Mouse (Mus musculus) lung, adult 2 months (tissue): ENCODE measurements around the gene Arpc2. TPM values are rescaled to one million over a fixed set of nuclear protein-coding genes. Genes with fewer than 3 reads are reported as not detected.
A peak's percentile ranks its signal among the peaks of the same experiment; 100 is the strongest.

Experiments used
- DNase-seq: peaks from one replicate; pipeline ENCODE4 v3.0.0; 2022
- H3K4me1 ChIP-seq: fragments of 200-500 bp; 2 replicates; pipeline ENCODE4 v1.6.1; 2011; ENCODE audit warnings: low read length; ENCODE audit not compliant: control insufficient read depth, insufficient read depth
- H3K4me3 ChIP-seq: fragments of 200-500 bp; replicated peaks from 2 replicates; pipeline ENCODE3; 2011; ENCODE audit warnings: low read depth, mild to moderate bottlenecking, control low read depth, low read length; ENCODE audit errors: extremely low read depth
- CTCF ChIP-seq: fragments of 200-500 bp; IDR thresholded peaks from 2 replicates; pipeline ENCODE4 v1.5.1; 2011; ENCODE audit warnings: mild to moderate bottlenecking, low read length, control low read depth; ENCODE audit not compliant: insufficient read depth
- POLR2A ChIP-seq: fragments of 200-500 bp; IDR thresholded peaks from 2 replicates; pipeline ENCODE4 v1.6.1; 2011; ENCODE audit warnings: low read depth, mild to moderate bottlenecking, control low read depth, low read length, borderline replicate concordance; ENCODE audit errors: extremely low read depth
- WGBS: fragments of 180-500 bp; shearing (Covaris S2); methylation state at CpG from one replicate; pipeline ENCODE4 v1.1.7; 2018; 5-methylcytosine and 5-hydroxymethylcytosine counted together
- polyA plus RNA-seq: library from polyadenylated mRNA; depleted of rRNA; stranded (reverse); fragments of >200 nt; gene quantifications from 2 replicates; pipeline ENCODE4 v1.2.3, GENCODE M21; 2012; rRNA removed

The Arpc2 gene
- polyA plus RNA-seq: 177 and 180 TPM in 2 replicates

- Histone ChIP-seq H3K4me1 (peaks cover 16% of the 10 kb centered on the region), H3K4me3 (peak within 1 kb of the TSS; percentile 81)
- DNase-seq: peak; percentile 97
- TF ChIP-seq CTCF (no peak), POLR2A (peak; percentile 99)
- 3% methylated on average over 40 of the region's 55 CpGs for WGBS
Observed at GRCm38 (mm10) chr1:74235938-74236589, at the start of gene Arpc2. TSS of gene Arpc2 (plus strand) at chr1:74236084.

DNA sequence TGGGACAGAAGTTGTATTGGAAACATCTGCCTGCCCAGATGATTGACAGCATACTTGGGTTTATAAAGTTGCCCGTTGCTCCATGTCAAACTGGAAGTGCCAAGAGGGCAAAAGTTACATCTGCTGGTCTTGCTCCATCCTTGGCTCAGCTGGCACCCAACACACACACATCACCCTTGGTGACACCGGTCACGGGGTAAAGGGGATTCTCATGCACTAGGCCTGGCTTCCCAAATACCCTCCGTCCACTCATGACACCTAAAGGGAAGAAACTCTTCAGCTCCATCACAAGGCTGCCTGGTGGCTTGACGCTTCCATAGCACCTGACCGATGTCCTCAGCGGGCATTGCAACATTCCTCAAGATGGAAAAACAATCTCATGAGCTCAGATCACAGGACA is 45.4 kb upstream of the Arpc2 start:
- TF ChIP-seq CTCF: no peak
- TF ChIP-seq POLR2A: no peak
- Histone ChIP-seq H3K4me1 (no peaks in the 10 kb centered on the region), H3K4me3 (no peak overlapping the region)
- no peak for DNase-seq
- 80% methylated on average over 7 of the region's 7 CpGs for WGBS

- H3K4me3 ChIP-seq: no peak overlapping the region
- TF ChIP-seq POLR2A: no peak
- no peak for TF ChIP-seq CTCF
- WGBS: 63% methylated on average over 2 of the region's 2 CpGs
- H3K4me1 ChIP-seq: no peaks in the 10 kb centered on the region
- DNase-seq: no peak
Observed at GRCm38 (mm10) chr1:74192711-74193110, 43.2 kb upstream of the Arpc2 start.

GRCm38 (mm10) chr1:74194445-74194844 is 41.4 kb upstream of the Arpc2 start, which contains the start of gene Cxcr1:
TSS of gene Cxcr1 (minus strand) at chr1:74194631.
- no peak for DNase-seq
- TF ChIP-seq CTCF (no peak), POLR2A (no peak)
- 60% methylated on average over 8 of the region's 8 CpGs for WGBS
- Histone ChIP-seq H3K4me1 (no peaks in the 10 kb centered on the region), H3K4me3 (no peak within 1 kb of the TSS)

- WGBS: 41% methylated on average over 7 of the region's 7 CpGs
- H3K4me3 ChIP-seq: no peak overlapping the region
- no peak for DNase-seq
Observed at GRCm38 (mm10) chr1:74195961-74196360, 39.9 kb upstream of the Arpc2 start.

DNA sequence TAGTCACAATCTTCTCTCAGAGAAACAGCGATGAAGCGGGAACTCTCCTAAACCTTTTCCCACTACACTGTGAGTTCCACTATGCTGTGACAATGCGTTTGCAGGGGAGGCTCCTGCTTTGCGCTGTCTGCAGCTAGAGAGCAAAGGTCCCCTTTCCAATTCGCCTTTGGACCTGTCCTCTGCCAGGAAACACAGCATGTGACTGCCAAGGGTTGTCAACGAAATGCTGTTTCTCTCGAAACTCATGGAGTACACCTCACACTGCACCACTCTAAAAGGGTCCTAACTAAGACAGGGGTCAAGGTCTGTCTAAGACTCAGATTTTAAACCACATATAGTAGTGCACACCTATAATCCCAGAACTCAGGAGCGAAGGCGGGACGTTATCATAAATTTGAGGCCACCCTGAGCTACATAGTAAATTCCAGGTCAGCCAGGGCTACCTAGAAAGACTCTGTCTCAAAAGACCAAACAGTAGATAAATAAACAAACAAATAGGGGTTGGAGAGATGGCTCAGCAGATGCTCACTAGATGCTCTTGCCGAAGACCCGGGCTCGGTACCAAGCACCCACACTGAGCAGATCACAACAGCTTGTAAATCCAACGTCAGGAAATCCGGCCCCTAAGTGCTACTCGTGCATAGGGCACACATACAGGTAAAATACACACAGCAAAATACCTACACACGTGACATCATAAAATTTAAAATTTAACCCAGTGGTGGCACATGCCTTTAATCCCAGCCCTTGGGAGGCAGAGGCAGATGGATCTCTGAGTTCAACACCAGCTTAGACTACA is 39.1 kb upstream of the Arpc2 start:
- 77% methylated on average over 17 of the region's 17 CpGs for WGBS
- no peak overlapping the region for H3K4me3 ChIP-seq
- no peak for TF ChIP-seq POLR2A
- no peak for TF ChIP-seq CTCF
- H3K4me1 ChIP-seq: no peaks in the 10 kb centered on the region
- no peak for DNase-seq

More at GRCm38 (mm10) chr1:74195961-74196360, 39.9 kb upstream of the Arpc2 start:
- no peaks in the 10 kb centered on the region for H3K4me1 ChIP-seq
- TF ChIP-seq CTCF: peak; percentile 82
- TF ChIP-seq POLR2A: no peak

- Histone ChIP-seq H3K4me3 (no peak overlapping the region), H3K4me1 (no peaks in the 10 kb centered on the region)
- TF ChIP-seq CTCF: no peak
- no peak for TF ChIP-seq POLR2A
- 74% methylated on average over 12 of the region's 12 CpGs for WGBS
- DNase-seq: no peak
Observed at GRCm38 (mm10) chr1:74197726-74198470, 38.0 kb upstream of the Arpc2 start.

DNA sequence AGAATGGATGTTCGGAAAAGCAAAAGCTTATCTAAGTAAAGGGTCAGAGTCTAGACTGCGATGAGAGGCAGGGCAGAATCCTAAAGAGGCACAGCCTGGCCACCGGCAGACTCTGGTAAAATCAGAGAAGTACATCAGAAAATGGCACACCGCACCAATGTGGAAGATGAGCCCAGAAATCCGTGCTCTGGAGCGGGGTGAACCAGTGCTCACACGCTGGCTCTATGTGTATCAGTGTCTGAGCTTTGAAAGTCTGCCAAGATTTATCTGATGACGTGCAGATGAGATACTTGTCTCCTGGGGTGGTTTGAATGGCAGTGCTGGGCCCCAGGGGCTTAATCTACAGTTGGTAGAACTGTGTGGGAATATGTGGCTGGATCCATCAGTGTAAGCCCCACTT is 36.8 kb upstream of the Arpc2 start:
- no peak for DNase-seq
- WGBS: 60% methylated on average over 8 of the region's 8 CpGs
- TF ChIP-seq POLR2A: no peak
- no peak overlapping the region for H3K4me3 ChIP-seq
- no peaks in the 10 kb centered on the region for H3K4me1 ChIP-seq

GRCm38 (mm10) chr1:74201048-74201844 is 34.6 kb upstream of the Arpc2 start:
- Histone ChIP-seq H3K4me1 (no peaks in the 10 kb centered on the region), H3K4me3 (no peak overlapping the region)
- WGBS: 67% methylated on average over 7 of the region's 7 CpGs
- no peak for TF ChIP-seq CTCF
- no peak for TF ChIP-seq POLR2A
- DNase-seq: no peak
